Mouse (Mus musculus) CH12.LX (cell line): ENCODE results near the gene Pik3ip1. TPM values are rescaled to one million over a fixed set of nuclear protein-coding genes. Genes with fewer than 3 reads are reported as not detected.
A peak's percentile ranks its signal among the peaks of the same experiment; 100 is the strongest.

Source experiments
- DNase-seq: peaks from one replicate; pipeline ENCODE4 v3.0.0-alpha.2; 2013; ENCODE audit errors: extremely low read depth
- H3K27ac ChIP-seq: 2 replicates; pipeline ENCODE4 v1.5.1; 2012; ENCODE audit warnings: low read depth, mild to moderate bottlenecking, control low read depth, moderate library complexity; ENCODE audit not compliant: insufficient read depth
- H3K27me3 ChIP-seq: replicated peaks from 2 replicates; pipeline ENCODE3; 2012; ENCODE audit warnings: inconsistent platforms
- H3K36me3 ChIP-seq, 2 experiments: replicated peaks in 1 of 2; 2 replicates each; pipeline versions ENCODE3 to v1.6.1; 2012; ENCODE audit warnings: inconsistent platforms in 1 of 2, low read length in 1 of 2, mild to moderate bottlenecking in 1 of 2, mixed read lengths in 1 of 2, moderate library complexity in 1 of 2; ENCODE audit not compliant: control insufficient read depth in 1 of 2, insufficient read depth in 1 of 2
- H3K4me1 ChIP-seq, 2 experiments: 2 replicates each; pipeline ENCODE4 v1.6.1; 2012; ENCODE audit warnings: inconsistent platforms in 1 of 2, moderate library complexity in 1 of 2; ENCODE audit not compliant: insufficient read depth in 2 of 2, control insufficient read depth in 1 of 2
- H3K4me2 ChIP-seq: 2 replicates; pipeline ENCODE4 v1.6.1; 2012; ENCODE audit warnings: low read depth, mild to moderate bottlenecking, control low read depth; ENCODE audit not compliant: poor library complexity, insufficient read depth, severe bottlenecking
- H3K4me3 ChIP-seq, 3 experiments: fragments of 150-350 bp in 1 of 3; sonication (generic) in 1 of 3; replicated peaks in 1 of 3; 2 replicates each; pipeline versions ENCODE3 to v1.5.1; 2011 to 2012; ENCODE audit warnings: low read depth in 2 of 3, low read length in 2 of 3, mild to moderate bottlenecking in 2 of 3, moderate library complexity in 2 of 3, control low read depth in 1 of 3, improper control_type of control experiment in 1 of 3, inconsistent platforms in 1 of 3, mixed read lengths in 1 of 3; ENCODE audit not compliant: poor library complexity in 1 of 3
- H3K79me2 ChIP-seq: replicated peaks from 2 replicates; pipeline ENCODE4 v1.6.1; 2012; ENCODE audit warnings: mild to moderate bottlenecking, moderate library complexity; ENCODE audit not compliant: control insufficient read depth, poor library complexity, insufficient read depth, severe bottlenecking; ENCODE audit errors: extremely low read depth
- H3K9ac ChIP-seq: 2 replicates; pipeline ENCODE4 v1.6.1; 2012; ENCODE audit warnings: low read depth, mild to moderate bottlenecking, control low read depth, moderate library complexity; ENCODE audit not compliant: insufficient read depth
- H3K9me3 ChIP-seq: replicated peaks from 2 replicates; pipeline ENCODE3; 2012; ENCODE audit warnings: low read length, inconsistent platforms, mixed read lengths
- CHD1 ChIP-seq: IDR thresholded peaks from 2 replicates; pipeline ENCODE4 v1.6.1; 2012; ENCODE audit warnings: low read depth, low read length, improper control_type of control experiment, inconsistent platforms
- CTCF ChIP-seq, 2 experiments: IDR thresholded peaks in 1 of 2; conservative IDR thresholded peaks in 1 of 2; 2 replicates each; pipeline ENCODE4 v1.5.1; 2011 to 2012; ENCODE audit warnings: low read depth in 2 of 2, low read length in 2 of 2, improper control_type of control experiment in 1 of 2, inconsistent platforms in 1 of 2, mild to moderate bottlenecking in 1 of 2, moderate library complexity in 1 of 2
- GABPA ChIP-seq: IDR thresholded peaks from 2 replicates; pipeline ENCODE4 v1.6.1; 2012; ENCODE audit warnings: low read depth, low read length, improper control_type of control experiment, inconsistent platforms; ENCODE audit not compliant: insufficient replicate concordance
- HCFC1 ChIP-seq: IDR thresholded peaks from 2 replicates; pipeline ENCODE4 v1.6.1; 2012; ENCODE audit warnings: low read depth, mild to moderate bottlenecking, inconsistent platforms, low read length, improper control_type of control experiment
- IRF4 ChIP-seq: IDR thresholded peaks from 2 replicates; pipeline ENCODE4 v1.6.1; 2014; ENCODE audit warnings: low read depth, mild to moderate bottlenecking, inconsistent platforms, low read length, improper control_type of control experiment
- MAFK ChIP-seq: IDR thresholded peaks from 2 replicates; pipeline ENCODE4 v1.6.1; 2011; ENCODE audit warnings: low read length, improper control_type of control experiment; ENCODE audit not compliant: insufficient replicate concordance
- MAZ ChIP-seq: IDR thresholded peaks from 2 replicates; pipeline ENCODE4 v1.6.1; 2012; ENCODE audit warnings: low read depth, mild to moderate bottlenecking, inconsistent platforms, low read length, improper control_type of control experiment, moderate library complexity
- MEF2A ChIP-seq: IDR thresholded peaks from 2 replicates; pipeline ENCODE4 v1.6.1; 2014; ENCODE audit warnings: low read depth, mild to moderate bottlenecking, inconsistent platforms, low read length, improper control_type of control experiment, borderline replicate concordance
- NELFE ChIP-seq: IDR thresholded peaks from 2 replicates; pipeline ENCODE4 v1.6.1; 2011; ENCODE audit warnings: low read depth, low read length, improper control_type of control experiment
- POLR2AphosphoS2 ChIP-seq: IDR thresholded peaks from 2 replicates; pipeline ENCODE4 v1.6.1; 2011; ENCODE audit warnings: low read depth, low read length, improper control_type of control experiment
- RAD21 ChIP-seq: IDR thresholded peaks from 2 replicates; pipeline ENCODE4 v1.6.1; 2011; ENCODE audit warnings: low read depth, mild to moderate bottlenecking, low read length, improper control_type of control experiment, moderate library complexity
- SIN3A ChIP-seq: IDR thresholded peaks from 2 replicates; pipeline ENCODE4 v1.6.1; 2012; ENCODE audit warnings: low read length, improper control_type of control experiment, inconsistent platforms
- USF1 ChIP-seq: IDR thresholded peaks from 2 replicates; pipeline ENCODE4 v1.6.1; 2014; ENCODE audit warnings: low read depth, mild to moderate bottlenecking, inconsistent platforms, low read length, improper control_type of control experiment
- ZKSCAN1 ChIP-seq: IDR thresholded peaks from 2 replicates; pipeline ENCODE4 v1.6.1; 2012; ENCODE audit warnings: low read depth, inconsistent platforms, low read length, improper control_type of control experiment, borderline replicate concordance
- ZMIZ1 ChIP-seq: IDR thresholded peaks from 2 replicates; pipeline ENCODE4 v1.6.1; 2012; ENCODE audit warnings: low read depth, mild to moderate bottlenecking, inconsistent platforms, low read length, improper control_type of control experiment
- dilution Hi-C: fragments of 300-500 bp; cut with MboI; formaldehyde crosslinking; loops from 2 replicates; pipeline ENCODE4 v1.14.3; 2020; ENCODE audit warnings: low sequenced_read_pairs; ENCODE audit not compliant: extremely low pct_unique_long_range_greater_than_20kb, extremely low pct_ligation_motif_present
- in situ Hi-C: fragments of 300-500 bp; cut with MboI; formaldehyde crosslinking; loops from 3 replicates; pipeline ENCODE4 v1.14.3; 2019; ENCODE audit warnings: low sequenced_read_pairs, low pct_ligation_motif_present, low pct_unique_long_range_greater_than_20kb, mixed read lengths
- polyA plus RNA-seq: library from polyadenylated mRNA; unstranded; fragments of >175 nt; gene quantifications from 2 replicates; pipeline ENCODE4 v1.2.1, GENCODE M21; 2012; ENCODE audit warnings: low read depth; ENCODE audit not compliant: insufficient read length
- total RNA-seq, 2 experiments: library from RNA; depleted of rRNA; stranded (reverse); fragments of 300-350 nt in 1 of 2; fragments of >200 nt in 1 of 2; gene quantifications; 2 replicates each; pipeline ENCODE4 v1.2.3; 2012 to 2014

The Pik3ip1 gene
- total and polyA plus RNA-seq, 3 experiments = 0.39 to 2.6 (median 1.3) TPM

- TF ChIP-seq ZMIZ1 = no peak
- no peak for TF ChIP-seq NELFE
- TF ChIP-seq IRF4 = no peak
- TF ChIP-seq, all 38 proteins: peak for 0
- H3K9ac ChIP-seq = no peak overlapping the region
- H3K4me3 ChIP-seq = no peak overlapping the region
- H3K4me1 ChIP-seq = peaks cover 0 to 55% of the 10 kb centered on the region in 2 experiments; a peak in 2 of 4 replicates
- peaks cover 4 to 86% of the 10 kb centered on the region in 2 experiments for H3K36me3 ChIP-seq
- in situ Hi-C loops (no loop called here), dilution Hi-C loops (no loop called here)
- no peaks in the 10 kb centered on the region for H3K27me3 ChIP-seq
- DNase-seq = no peak
- no peak overlapping the region for H3K4me2 ChIP-seq
- no peaks in the 10 kb centered on the region for H3K9me3 ChIP-seq
- no peaks in the 10 kb centered on the region for H3K79me2 ChIP-seq
- no peak overlapping the region for H3K27ac ChIP-seq
Measured at GRCm38 (mm10) chr11:3370162-3370561, 40.0 kb downstream of the Pik3ip1 start.

- no peaks in the 10 kb centered on the region for H3K79me2 ChIP-seq
- no peaks in the 10 kb centered on the region for H3K9me3 ChIP-seq
- H3K36me3 ChIP-seq = peaks cover 4 to 86% of the 10 kb centered on the region in 2 experiments
- H3K4me1 ChIP-seq = peaks cover 0 to 55% of the 10 kb centered on the region in 2 experiments; a peak in 2 of 4 replicates
- no peak overlapping the region for H3K4me3 ChIP-seq
- no peak overlapping the region for H3K4me2 ChIP-seq
- in situ Hi-C loops (no loop called here), dilution Hi-C loops (no loop called here)
- no peaks in the 10 kb centered on the region for H3K27me3 ChIP-seq
- TF ChIP-seq MAZ (no peak), MAFK (no peak), POLR2AphosphoS2 (no peak), GABPA (no peak), USF1 (no peak), MEF2A (no peak), IRF4 (no peak), ZKSCAN1 (no peak), CHD1 (no peak), HCFC1 (no peak), RAD21 (no peak), CTCF (conservative IDR thresholded peaks at IDR 0.05 in 1 of 2, IDR thresholded peaks at IDR 0.05 in 1 of 2; ENCODE audit: low read depth in 2 of 2, low read length in 2 of 2) (no peak), SIN3A (no peak)
- no peak overlapping the region for H3K27ac ChIP-seq
- no peak overlapping the region for H3K9ac ChIP-seq
- DNase-seq = peak; percentile 76
Measured at GRCm38 (mm10) chr11:3370928-3371598, 40.9 kb downstream of the Pik3ip1 start.
